Mouse (Mus musculus) spleen, adult 2 months (tissue): Measurements from ENCODE around the gene Pik3cd. TPM values are rescaled to one million over a fixed set of nuclear protein-coding genes. Genes with fewer than 3 reads are reported as not detected.

Experiments
- DNase-seq, 2 experiments: peaks; one replicate each; pipeline versions ENCODE4 v3.0.0 to v3.0.0-alpha.2; 2012 to 2021; ENCODE audit warnings: low spot score in 2 of 2, low read depth in 1 of 2
- H3K27ac ChIP-seq: fragments of 200-500 bp; 2 replicates; pipeline ENCODE4 v1.5.1; 2012; ENCODE audit warnings: low read length, inconsistent platforms; ENCODE audit not compliant: insufficient read depth
- H3K27me3 ChIP-seq: fragments of 200-500 bp; 2 replicates; pipeline ENCODE4 v1.6.1; 2012; ENCODE audit warnings: mild to moderate bottlenecking, moderate library complexity, low read length, inconsistent platforms; ENCODE audit not compliant: control insufficient read depth, insufficient read depth
- H3K36me3 ChIP-seq: fragments of 200-500 bp; 2 replicates; pipeline ENCODE4 v1.6.1; 2012; ENCODE audit warnings: mild to moderate bottlenecking, low read length, inconsistent platforms; ENCODE audit not compliant: control insufficient read depth, insufficient read depth
- H3K4me1 ChIP-seq: fragments of 200-500 bp; 2 replicates; pipeline ENCODE4 v1.6.1; 2011; ENCODE audit warnings: inconsistent platforms; ENCODE audit not compliant: control insufficient read depth, insufficient read depth, insufficient read length
- H3K4me3 ChIP-seq: fragments of 200-500 bp; 2 replicates; pipeline ENCODE4 v1.5.1; 2011; ENCODE audit warnings: mild to moderate bottlenecking, inconsistent platforms; ENCODE audit not compliant: insufficient read depth, insufficient read length; ENCODE audit errors: extremely low read depth
- CTCF ChIP-seq: fragments of 200-500 bp; IDR thresholded peaks from 2 replicates; pipeline ENCODE4 v1.5.1; 2011; ENCODE audit warnings: mild to moderate bottlenecking, inconsistent platforms; ENCODE audit not compliant: insufficient read depth, insufficient read length, insufficient replicate concordance; ENCODE audit errors: extremely low read depth
- POLR2A ChIP-seq: fragments of 200-500 bp; IDR thresholded peaks from 2 replicates; pipeline ENCODE4 v1.6.1; 2011; ENCODE audit warnings: low read depth, low read length, inconsistent platforms
- WGBS: fragments of 180-500 bp; shearing (Covaris S2); methylation state at CpG from one replicate; pipeline ENCODE4 v1.1.7; 2018; 5-methylcytosine and 5-hydroxymethylcytosine counted together
- polyA plus RNA-seq: library from polyadenylated mRNA; depleted of rRNA; stranded (reverse); fragments of >200 nt; gene quantifications from 2 replicates; pipeline ENCODE4 v1.2.3, GENCODE M21; 2012

Gene Pik3cd
- polyA plus RNA-seq, 1 experiment: 104 TPM

GRCm38 (mm10) chr4:149740301-149740700 lies 37.9 kb upstream of the Pik3cd start:
- no peak for TF ChIP-seq CTCF
- no peak for TF ChIP-seq POLR2A
- Histone ChIP-seq H3K4me1 (peaks cover 7% of the 10 kb centered on the region; the same call in 1 of the 2 replicates), H3K4me3 (no peak overlapping the region), H3K27ac (no peak overlapping the region), H3K27me3 (no peaks in the 10 kb centered on the region), H3K36me3 (no peaks in the 10 kb centered on the region)
- WGBS: 93% methylated on average over 7 of the region's 7 CpGs
- no peak for DNase-seq

- Histone ChIP-seq H3K27me3 (no peaks in the 10 kb centered on the region), H3K4me1 (peaks cover 7% of the 10 kb centered on the region; the same call in 1 of the 2 replicates), H3K4me3 (no peak overlapping the region), H3K27ac (no peak overlapping the region), H3K36me3 (no peaks in the 10 kb centered on the region)
- no peak for DNase-seq
- TF ChIP-seq CTCF: no peak
- TF ChIP-seq POLR2A: no peak
- 83% methylated on average over 5 of the region's 5 CpGs for WGBS
Measured at GRCm38 (mm10) chr4:149739478-149739877, 37.1 kb upstream of the Pik3cd start.

- H3K4me1 ChIP-seq: peaks cover 7% of the 10 kb centered on the region; the same call in 1 of the 2 replicates
- TF ChIP-seq POLR2A: no peak
- TF ChIP-seq CTCF: peak; percentile 81
- WGBS: under 1% methylated on average over 95 of the region's 97 CpGs
- H3K27me3 ChIP-seq: no peaks in the 10 kb centered on the region
- H3K4me3 ChIP-seq: peak within 1 kb of the TSS; percentile 83
- no peaks in the 10 kb centered on the region for H3K36me3 ChIP-seq
- peak; percentile 80 to 93 for DNase-seq
- H3K27ac ChIP-seq: no peak within 1 kb of the TSS
Measured at GRCm38 (mm10) chr4:149737383-149738324, 35.3 kb upstream of the Pik3cd start, which contains the start of gene Tmem201. Gene Tmem201, minus strand, starts transcription at chr4:149738044.

GRCm38 (mm10) chr4:149736581-149736980 lies 34.2 kb upstream of the Pik3cd start:
- H3K4me1 ChIP-seq: peaks cover 7% of the 10 kb centered on the region; the same call in 1 of the 2 replicates
- H3K36me3 ChIP-seq: no peaks in the 10 kb centered on the region
- H3K27ac ChIP-seq: no peak overlapping the region
- no peak for TF ChIP-seq CTCF
- TF ChIP-seq POLR2A: no peak
- DNase-seq: no peak
- 25% methylated on average over 4 of the region's 4 CpGs for WGBS
- H3K4me3 ChIP-seq: 0 out of 2 replicates have a peak overlapping the region, but pooled peaks have one; percentile 8
- H3K27me3 ChIP-seq: no peaks in the 10 kb centered on the region

GRCm38 (mm10) chr4:149735624-149736250 lies 33.4 kb upstream of the Pik3cd start:
- DNase-seq: no peak
- WGBS: 73% methylated on average over 5 of the region's 5 CpGs
- Histone ChIP-seq H3K27ac (no peak overlapping the region), H3K4me1 (peaks cover 7% of the 10 kb centered on the region; the same call in 1 of the 2 replicates), H3K4me3 (no peak overlapping the region), H3K27me3 (no peaks in the 10 kb centered on the region), H3K36me3 (peaks cover 2% of the 10 kb centered on the region)
- no peak for TF ChIP-seq CTCF
- no peak for TF ChIP-seq POLR2A

GRCm38 (mm10) chr4:149734730-149735475 lies 32.5 kb upstream of the Pik3cd start:
- Histone ChIP-seq H3K4me1 (peaks cover 7% of the 10 kb centered on the region; the same call in 1 of the 2 replicates), H3K36me3 (peaks cover 2% of the 10 kb centered on the region), H3K27ac (no peak overlapping the region), H3K27me3 (no peaks in the 10 kb centered on the region), H3K4me3 (no peak overlapping the region)
- no peak for DNase-seq
- no peak for TF ChIP-seq POLR2A
- TF ChIP-seq CTCF: no peak
- WGBS: 91% methylated on average over 10 of the region's 10 CpGs
